Mouse (Mus musculus): ENCODE measurements around the gene Cyp3a11. TPM values are rescaled to one million over a fixed set of nuclear protein-coding genes. Genes with fewer than 3 reads are reported as not detected.
"Not testable (repeated sequence)": the region's sequence is repeated elsewhere in the genome, so short reads cannot be mapped to it uniquely, and the experiment has no call there.

The Cyp3a11 gene
- not detected in 2 replicates for polyA plus RNA-seq (2014; fragmentation: Nextera tagmentation; extraction: Ambion mirVana)

- ATAC-seq (ENCODE audit: insufficient read depth, low FRiP score, low TSS enrichment): no peak
- H3K9me3 ChIP-seq (ENCODE audit: control insufficient read depth, low read length): peaks cover 11% of the 10 kb centered on the region; the same call in 1 of the 2 replicates
- WGBS: 87% methylated on average over 3 of the region's 3 CpGs
Measured at GRCm38 (mm10) chr5:145879688-145880087, at the start of gene Cyp3a11. TSS of gene Cyp3a11 (minus strand) at chr5:145879964.

GRCm38 (mm10) chr5:145912912-145913311 lies 33.1 kb upstream of the Cyp3a11 start:
- H3K9ac ChIP-seq (ENCODE audit: low read length): no peak overlapping the region
- peaks cover 12% of the 10 kb centered on the region for H3K9me3 ChIP-seq (ENCODE audit: control insufficient read depth, low read length)
- H3K27ac ChIP-seq (ENCODE audit: low read depth, low read length): no peak overlapping the region
- no peak overlapping the region for H3K4me2 ChIP-seq (ENCODE audit: low read depth)
- DNase-seq (ENCODE audit: low spot score): no peak
- H3K4me1 ChIP-seq (ENCODE audit: control insufficient read depth, insufficient read depth, low read length): no peaks in the 10 kb centered on the region
- no peaks in the 10 kb centered on the region for H3K27me3 ChIP-seq (ENCODE audit: control insufficient read depth, insufficient read depth, low read length)
- no peak overlapping the region for H3K4me3 ChIP-seq (ENCODE audit: low read depth, low read length)
- no peak for ATAC-seq (ENCODE audit: insufficient read depth, low FRiP score, low TSS enrichment)
- no peaks in the 10 kb centered on the region for H3K36me3 ChIP-seq (ENCODE audit: control insufficient read depth, insufficient read depth, low read length)

More at GRCm38 (mm10) chr5:145879688-145880087, at the start of gene Cyp3a11:
- Histone ChIP-seq H3K36me3 (ENCODE audit: control insufficient read depth, insufficient read depth, low read length) (no peaks in the 10 kb centered on the region), H3K9ac (ENCODE audit: low read length) (no peak within 1 kb of the TSS), H3K27ac (ENCODE audit: low read depth, low read length) (no peak within 1 kb of the TSS), H3K4me3 (ENCODE audit: low read depth, low read length) (no peak within 1 kb of the TSS), H3K27me3 (ENCODE audit: control insufficient read depth, insufficient read depth, low read length) (no peaks in the 10 kb centered on the region), H3K4me1 (ENCODE audit: control insufficient read depth, insufficient read depth, low read length) (no peaks in the 10 kb centered on the region), H3K4me2 (ENCODE audit: low read depth) (no peak within 1 kb of the TSS)
- no peak for DNase-seq (ENCODE audit: low spot score)

- Histone ChIP-seq H3K9ac (ENCODE audit: low read length) (no peak overlapping the region), H3K4me1 (ENCODE audit: control insufficient read depth, insufficient read depth, low read length) (no peaks in the 10 kb centered on the region), H3K27ac (ENCODE audit: low read depth, low read length) (no peak overlapping the region), H3K9me3 (ENCODE audit: control insufficient read depth, low read length) (peaks cover 8% of the 10 kb centered on the region), H3K4me2 (ENCODE audit: low read depth) (no peak overlapping the region), H3K27me3 (ENCODE audit: control insufficient read depth, insufficient read depth, low read length) (no peaks in the 10 kb centered on the region), H3K36me3 (ENCODE audit: control insufficient read depth, insufficient read depth, low read length) (no peaks in the 10 kb centered on the region), H3K4me3 (ENCODE audit: low read depth, low read length) (no peak overlapping the region)
- DNase-seq (ENCODE audit: low spot score) (no peak), ATAC-seq (ENCODE audit: insufficient read depth, low FRiP score, low TSS enrichment) (no peak)
Measured at GRCm38 (mm10) chr5:145911781-145912180, 32.0 kb upstream of the Cyp3a11 start.

- not testable (repeated sequence) for H3K9me3 ChIP-seq (ENCODE audit: control insufficient read depth, low read length); ATAC-seq (ENCODE audit: insufficient read depth, low FRiP score, low TSS enrichment)
- WGBS: 89% methylated on average over 2 of the region's 2 CpGs
Measured at GRCm38 (mm10) chr5:145906937-145907336, 27.2 kb upstream of the Cyp3a11 start.

DNA sequence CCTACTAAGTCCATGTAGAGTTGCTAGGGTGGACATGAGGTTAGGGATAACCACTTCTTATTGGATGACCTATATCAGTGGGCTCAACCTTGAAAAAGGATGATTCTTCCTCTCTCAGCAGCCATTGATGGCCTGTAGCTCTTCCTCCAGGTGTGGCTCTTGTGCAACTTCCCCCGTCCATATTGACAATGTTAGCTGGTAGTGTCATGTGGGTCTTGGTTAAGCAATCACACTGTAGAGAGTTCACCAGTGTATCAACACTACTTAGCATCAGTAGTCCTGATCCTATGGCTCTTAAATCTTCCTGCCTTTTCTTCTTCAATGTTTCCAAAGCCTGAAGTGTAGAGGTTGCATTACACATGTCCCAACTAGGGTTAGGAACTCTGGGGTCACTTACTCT lies 24.8 kb upstream of the Cyp3a11 start:
- Histone ChIP-seq H3K36me3 (ENCODE audit: control insufficient read depth, insufficient read depth, low read length) (no peaks in the 10 kb centered on the region), H3K4me2 (ENCODE audit: low read depth) (no peak overlapping the region), H3K9me3 (ENCODE audit: control insufficient read depth, low read length) (peaks cover 9% of the 10 kb centered on the region; the same call in 1 of the 2 replicates), H3K4me3 (ENCODE audit: low read depth, low read length) (no peak overlapping the region), H3K4me1 (ENCODE audit: control insufficient read depth, insufficient read depth, low read length) (no peaks in the 10 kb centered on the region), H3K27me3 (ENCODE audit: control insufficient read depth, insufficient read depth, low read length) (no peaks in the 10 kb centered on the region), H3K9ac (ENCODE audit: low read length) (no peak overlapping the region), H3K27ac (ENCODE audit: low read depth, low read length) (no peak overlapping the region)
- no peak for DNase-seq (ENCODE audit: low spot score)
- 69% methylated on average over 1 of the region's 1 CpGs for WGBS
- no peak for ATAC-seq (ENCODE audit: insufficient read depth, low FRiP score, low TSS enrichment)

More at GRCm38 (mm10) chr5:145906937-145907336, 27.2 kb upstream of the Cyp3a11 start:
- not testable (repeated sequence) for DNase-seq (ENCODE audit: low spot score); H3K27me3 ChIP-seq (ENCODE audit: control insufficient read depth, insufficient read depth, low read length); H3K9ac ChIP-seq (ENCODE audit: low read length); H3K4me3 ChIP-seq (ENCODE audit: low read depth, low read length); H3K36me3 ChIP-seq (ENCODE audit: control insufficient read depth, insufficient read depth, low read length); H3K4me1 ChIP-seq (ENCODE audit: control insufficient read depth, insufficient read depth, low read length); H3K4me2 ChIP-seq (ENCODE audit: low read depth); H3K27ac ChIP-seq (ENCODE audit: low read depth, low read length)

- peaks cover 9% of the 10 kb centered on the region; the same call in 1 of the 2 replicates for H3K9me3 ChIP-seq (ENCODE audit: control insufficient read depth, low read length)
- DNase-seq (ENCODE audit: low spot score): no peak
- WGBS: 83% methylated on average over 1 of the region's 1 CpGs
- H3K4me2 ChIP-seq (ENCODE audit: low read depth): no peak overlapping the region
- no peaks in the 10 kb centered on the region for H3K4me1 ChIP-seq (ENCODE audit: control insufficient read depth, insufficient read depth, low read length)
- H3K27me3 ChIP-seq (ENCODE audit: control insufficient read depth, insufficient read depth, low read length): no peaks in the 10 kb centered on the region
- no peak for ATAC-seq (ENCODE audit: insufficient read depth, low FRiP score, low TSS enrichment)
- no peak overlapping the region for H3K27ac ChIP-seq (ENCODE audit: low read depth, low read length)
- H3K9ac ChIP-seq (ENCODE audit: low read length): no peak overlapping the region
- H3K4me3 ChIP-seq (ENCODE audit: low read depth, low read length): no peak overlapping the region
- no peaks in the 10 kb centered on the region for H3K36me3 ChIP-seq (ENCODE audit: control insufficient read depth, insufficient read depth, low read length)
Measured at GRCm38 (mm10) chr5:145903349-145903748, 23.6 kb upstream of the Cyp3a11 start.

GRCm38 (mm10) chr5:145900436-145900990 lies 20.7 kb upstream of the Cyp3a11 start:
- H3K9me3 ChIP-seq (ENCODE audit: control insufficient read depth, low read length): peaks cover 11% of the 10 kb centered on the region
- H3K27me3 ChIP-seq (ENCODE audit: control insufficient read depth, insufficient read depth, low read length): no peaks in the 10 kb centered on the region
- H3K9ac ChIP-seq (ENCODE audit: low read length): no peak overlapping the region
- H3K27ac ChIP-seq (ENCODE audit: low read depth, low read length): no peak overlapping the region
- H3K4me2 ChIP-seq (ENCODE audit: low read depth): no peak overlapping the region
- no peak overlapping the region for H3K4me3 ChIP-seq (ENCODE audit: low read depth, low read length)
- H3K4me1 ChIP-seq (ENCODE audit: control insufficient read depth, insufficient read depth, low read length): no peaks in the 10 kb centered on the region
- DNase-seq (ENCODE audit: low spot score): no peak
- ATAC-seq (ENCODE audit: insufficient read depth, low FRiP score, low TSS enrichment): no peak
- 62% methylated on average over 2 of the region's 2 CpGs for WGBS
- H3K36me3 ChIP-seq (ENCODE audit: control insufficient read depth, insufficient read depth, low read length): no peaks in the 10 kb centered on the region

DNA sequence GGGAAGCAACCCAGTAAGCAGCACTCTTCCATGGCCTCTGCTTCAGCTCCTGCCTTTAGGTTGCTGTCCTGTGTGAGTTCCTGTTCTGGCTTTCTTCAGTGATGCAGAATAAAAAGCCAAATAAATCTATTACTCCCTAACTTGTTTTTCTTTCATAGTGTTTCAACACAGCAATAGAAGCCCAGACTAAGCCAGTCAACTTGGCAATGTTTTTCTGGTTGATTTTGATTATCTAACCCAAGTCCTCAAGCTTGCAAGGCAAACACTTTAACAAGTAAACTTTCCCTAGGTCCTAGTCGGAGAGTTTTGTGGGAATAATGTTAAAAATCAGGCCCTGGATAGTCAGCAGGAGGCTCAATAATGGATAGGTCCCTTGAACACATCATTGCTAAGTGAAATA lies 17.5 kb upstream of the Cyp3a11 start:
- peaks cover 8% of the 10 kb centered on the region for H3K9me3 ChIP-seq (ENCODE audit: control insufficient read depth, low read length)
- ATAC-seq (ENCODE audit: insufficient read depth, low FRiP score, low TSS enrichment) (no peak), DNase-seq (ENCODE audit: low spot score) (no peak)
- H3K9ac ChIP-seq (ENCODE audit: low read length): no peak overlapping the region
- 73% methylated on average over 1 of the region's 1 CpGs for WGBS
- no peaks in the 10 kb centered on the region for H3K27me3 ChIP-seq (ENCODE audit: control insufficient read depth, insufficient read depth, low read length)
- H3K36me3 ChIP-seq (ENCODE audit: control insufficient read depth, insufficient read depth, low read length): no peaks in the 10 kb centered on the region
- no peak overlapping the region for H3K27ac ChIP-seq (ENCODE audit: low read depth, low read length)
- no peak overlapping the region for H3K4me3 ChIP-seq (ENCODE audit: low read depth, low read length)
- no peak overlapping the region for H3K4me2 ChIP-seq (ENCODE audit: low read depth)
- no peaks in the 10 kb centered on the region for H3K4me1 ChIP-seq (ENCODE audit: control insufficient read depth, insufficient read depth, low read length)

DNA sequence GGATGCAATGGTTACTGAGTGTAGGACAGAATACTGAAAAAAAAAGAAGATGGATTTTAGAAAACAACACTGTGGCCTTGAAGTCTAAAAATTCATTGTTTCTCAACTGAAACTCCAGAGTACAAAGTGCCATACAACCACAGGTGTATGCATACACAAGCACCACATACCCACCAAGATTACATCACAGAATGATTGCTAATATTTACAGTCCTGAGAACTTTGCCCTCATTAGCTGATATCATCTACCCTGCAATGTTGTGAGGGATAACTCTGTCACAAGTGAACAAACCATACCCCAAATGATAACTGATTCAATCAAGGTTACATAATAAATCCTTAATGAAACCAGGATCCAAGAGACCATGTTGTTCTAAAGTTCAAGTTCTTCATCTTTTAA lies 1.4 kb upstream of the Cyp3a11 start:
- H3K9me3 ChIP-seq (ENCODE audit: control insufficient read depth, low read length): peaks cover 7% of the 10 kb centered on the region; the same call in 1 of the 2 replicates
- no peak for ATAC-seq (ENCODE audit: insufficient read depth, low FRiP score, low TSS enrichment)
- DNase-seq (ENCODE audit: low spot score): no peak
- no peak overlapping the region for H3K4me2 ChIP-seq (ENCODE audit: low read depth)
- no peaks in the 10 kb centered on the region for H3K27me3 ChIP-seq (ENCODE audit: control insufficient read depth, insufficient read depth, low read length)
- no peak overlapping the region for H3K27ac ChIP-seq (ENCODE audit: low read depth, low read length)
- no peaks in the 10 kb centered on the region for H3K36me3 ChIP-seq (ENCODE audit: control insufficient read depth, insufficient read depth, low read length)
- H3K4me1 ChIP-seq (ENCODE audit: control insufficient read depth, insufficient read depth, low read length): no peaks in the 10 kb centered on the region
- H3K9ac ChIP-seq (ENCODE audit: low read length): no peak overlapping the region
- H3K4me3 ChIP-seq (ENCODE audit: low read depth, low read length): no peak overlapping the region

Data from neural tube, embryonic 11.5 days (tissue).